Mouse (Mus musculus) neural tube, embryonic 11.5 days (tissue): ENCODE results near the gene Slc44a2. TPM values are rescaled to one million over a fixed set of nuclear protein-coding genes. Genes with fewer than 3 reads are reported as not detected.

Source experiments
- ATAC-seq: fragments of 200-750 bp; cut with Nextera tagmentation; 2 replicates; pipeline ENCODE4 v1.8.0; 2017; ENCODE audit warnings: moderate number of reproducible peaks, mild to moderate bottlenecking, moderate TSS enrichment, moderate library complexity; ENCODE audit not compliant: insufficient read depth, low FRiP score, low TSS enrichment
- DNase-seq: peaks from one replicate; pipeline ENCODE4 v3.0.0-alpha.2; 2015; ENCODE audit warnings: low spot score
- H3K27ac ChIP-seq: fragments of 300-500 bp; sonication (generic); 2 replicates; pipeline ENCODE4 v1.5.1; 2014; ENCODE audit warnings: low read depth, mild to moderate bottlenecking, low read length
- H3K27me3 ChIP-seq: fragments of 300-500 bp; sonication (generic); 2 replicates; pipeline ENCODE4 v1.6.1; 2014; ENCODE audit warnings: mild to moderate bottlenecking, low read length, mixed read lengths; ENCODE audit not compliant: control insufficient read depth, insufficient read depth
- H3K36me3 ChIP-seq: fragments of 300-500 bp; sonication (generic); 2 replicates; pipeline ENCODE4 v1.6.1; 2014; ENCODE audit warnings: mild to moderate bottlenecking, low read length, moderate library complexity, mixed read lengths; ENCODE audit not compliant: control insufficient read depth, insufficient read depth
- H3K4me1 ChIP-seq: fragments of 300-500 bp; sonication (generic); 2 replicates; pipeline ENCODE4 v1.6.1; 2014; ENCODE audit warnings: low read length, mixed read lengths; ENCODE audit not compliant: control insufficient read depth, insufficient read depth
- H3K4me2 ChIP-seq: fragments of 300-500 bp; sonication (generic); 2 replicates; pipeline ENCODE4 v1.6.1; 2014; ENCODE audit warnings: low read depth, mild to moderate bottlenecking, moderate library complexity
- H3K4me3 ChIP-seq: fragments of 300-500 bp; sonication (generic); 2 replicates; pipeline ENCODE4 v1.5.1; 2014; ENCODE audit warnings: low read depth, low read length
- H3K9ac ChIP-seq: fragments of 300-500 bp; sonication (generic); 2 replicates; pipeline ENCODE4 v1.6.1; 2014; ENCODE audit warnings: mild to moderate bottlenecking, low read length
- H3K9me3 ChIP-seq: fragments of 300-500 bp; sonication (generic); 2 replicates; pipeline ENCODE4 v1.6.1; 2016; ENCODE audit warnings: low read length; ENCODE audit not compliant: control insufficient read depth
- WGBS: fragments of 180-500 bp; shearing (Covaris S2); extraction: QIAGEN DNeasy Blood & Tissue Kit; methylation state at CpG from one replicate; pipeline ENCODE4 v1.1.7; 2014; 5-methylcytosine and 5-hydroxymethylcytosine counted together
- polyA plus RNA-seq: library from polyadenylated mRNA; unstranded; fragments of >200 nt; fragmentation: Nextera tagmentation; extraction: Ambion mirVana; gene quantifications from 2 replicates; pipeline ENCODE4 v1.2.1, GENCODE M21; 2014

Slc44a2 gene
- polyA plus RNA-seq, result 79.1 and 81.5 TPM in 2 replicates

DNA sequence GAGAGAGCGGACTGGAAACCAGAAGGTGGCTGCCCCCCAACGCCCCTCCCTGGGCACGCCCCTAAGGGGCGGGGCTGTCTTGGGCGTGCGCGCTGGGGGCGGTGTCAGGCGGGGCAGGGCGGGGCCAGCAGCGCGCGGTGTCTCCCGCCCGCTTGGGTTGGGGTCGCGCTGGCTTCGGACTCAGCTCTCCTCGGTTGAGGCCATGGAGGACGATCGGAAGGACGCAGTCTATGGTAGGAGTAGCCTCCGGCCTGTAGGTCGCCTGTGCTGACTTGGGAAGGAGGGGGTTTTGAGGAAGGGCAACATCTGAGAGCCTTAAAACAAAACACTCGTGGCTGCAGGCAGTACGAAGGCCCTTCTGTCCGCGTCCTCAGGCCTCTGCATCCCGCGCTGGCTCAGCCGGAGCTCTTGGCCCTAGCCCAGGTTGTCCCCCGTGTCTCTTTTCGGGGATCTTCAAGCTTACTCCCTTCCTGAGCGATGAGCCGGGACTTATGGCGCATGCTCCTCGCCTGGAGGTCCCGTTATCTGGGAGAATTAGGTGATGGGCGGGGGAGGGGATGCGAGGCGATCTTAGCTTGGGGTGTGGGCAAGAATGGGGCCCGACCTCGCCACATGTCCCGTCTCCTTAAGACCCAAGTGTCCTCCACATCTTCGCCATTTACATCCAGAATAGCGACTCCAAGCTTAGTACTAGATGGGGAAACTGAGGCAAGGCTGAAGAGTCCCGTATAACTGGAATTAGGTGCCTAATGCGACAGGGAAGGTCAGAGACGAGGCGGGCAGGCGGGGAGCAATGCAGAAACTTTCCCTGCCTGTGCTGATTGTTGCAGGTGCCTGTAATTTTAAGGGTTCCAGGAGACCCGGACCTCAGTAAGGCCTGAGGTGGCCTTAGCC lies at the start of gene Slc44a2:
TSS of gene Slc44a2 (plus strand) at position 80 of the 894 bp plus-strand sequence.
- Histone ChIP-seq H3K4me1 (peaks cover 12% of the 10 kb centered on the region; the same call in 1 of the 2 replicates), H3K4me3 (peak within 1 kb of the TSS; percentile 75), H3K9ac (peak within 1 kb of the TSS; percentile 75), H3K9me3 (no peaks in the 10 kb centered on the region), H3K27me3 (no peaks in the 10 kb centered on the region), H3K36me3 (no peaks in the 10 kb centered on the region), H3K4me2 (peak within 1 kb of the TSS; percentile 94), H3K27ac (no peak within 1 kb of the TSS)
- WGBS, result under 1% methylated on average over 52 of the region's 52 CpGs
- DNase-seq (peak; percentile 95), ATAC-seq (peak; percentile 93)

DNA sequence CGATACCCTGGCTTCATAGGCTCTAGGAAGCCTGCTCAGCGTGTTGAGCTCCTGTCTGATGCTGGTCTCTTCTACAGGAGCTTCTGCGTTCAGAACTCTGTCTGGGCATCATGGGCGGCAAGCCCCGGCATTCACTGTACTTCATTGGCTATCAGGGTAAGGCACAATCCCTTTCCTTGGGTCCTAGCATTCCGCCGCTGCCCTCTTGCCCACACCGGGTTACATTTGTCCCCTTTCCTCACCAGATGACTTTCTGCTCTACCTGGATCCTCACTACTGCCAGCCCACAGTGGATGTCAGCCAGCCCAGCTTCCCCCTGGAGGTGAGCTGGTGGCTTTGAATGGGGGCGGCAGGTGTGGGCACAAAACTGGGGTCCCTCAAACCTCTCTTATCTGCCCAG lies 48.1 kb upstream of the Slc44a2 start:
- Histone ChIP-seq H3K27ac (no peak overlapping the region), H3K9me3 (no peaks in the 10 kb centered on the region), H3K9ac (no peak overlapping the region), H3K4me1 (no peaks in the 10 kb centered on the region), H3K27me3 (no peaks in the 10 kb centered on the region), H3K4me2 (no peak overlapping the region), H3K4me3 (no peak overlapping the region), H3K36me3 (peaks cover 37% of the 10 kb centered on the region)
- 92% methylated on average over 9 of the region's 9 CpGs for WGBS
- ATAC-seq (no peak), DNase-seq (no peak)

DNA sequence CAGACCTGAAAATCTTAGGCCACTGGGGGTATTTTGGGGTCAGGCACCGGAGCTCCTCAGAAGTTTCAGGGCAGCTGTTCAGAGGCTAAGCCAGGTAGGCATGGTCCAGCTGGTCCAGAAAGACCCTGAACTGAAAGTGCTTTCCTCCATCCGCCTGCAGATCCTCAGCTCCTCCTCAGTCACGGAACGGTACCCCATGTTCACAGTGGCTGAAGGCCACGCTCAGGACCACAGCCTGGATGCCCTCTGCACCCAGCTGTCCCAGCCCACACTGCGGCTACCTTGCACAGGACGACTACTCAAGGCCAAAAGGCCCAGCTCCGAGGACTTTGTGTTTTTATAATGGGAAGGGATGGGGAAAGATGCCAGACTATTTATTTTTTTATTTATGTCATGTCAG lies 47.4 kb upstream of the Slc44a2 start:
- no peak overlapping the region for H3K4me3 ChIP-seq
- DNase-seq, result no peak
- ATAC-seq, result no peak
- H3K27ac ChIP-seq, result no peak overlapping the region
- H3K9me3 ChIP-seq, result no peaks in the 10 kb centered on the region
- no peaks in the 10 kb centered on the region for H3K27me3 ChIP-seq
- H3K9ac ChIP-seq, result no peak overlapping the region
- H3K4me1 ChIP-seq, result no peaks in the 10 kb centered on the region
- peaks cover 42% of the 10 kb centered on the region for H3K36me3 ChIP-seq
- no peak overlapping the region for H3K4me2 ChIP-seq
- WGBS, result 89% methylated on average over 8 of the region's 8 CpGs

DNA sequence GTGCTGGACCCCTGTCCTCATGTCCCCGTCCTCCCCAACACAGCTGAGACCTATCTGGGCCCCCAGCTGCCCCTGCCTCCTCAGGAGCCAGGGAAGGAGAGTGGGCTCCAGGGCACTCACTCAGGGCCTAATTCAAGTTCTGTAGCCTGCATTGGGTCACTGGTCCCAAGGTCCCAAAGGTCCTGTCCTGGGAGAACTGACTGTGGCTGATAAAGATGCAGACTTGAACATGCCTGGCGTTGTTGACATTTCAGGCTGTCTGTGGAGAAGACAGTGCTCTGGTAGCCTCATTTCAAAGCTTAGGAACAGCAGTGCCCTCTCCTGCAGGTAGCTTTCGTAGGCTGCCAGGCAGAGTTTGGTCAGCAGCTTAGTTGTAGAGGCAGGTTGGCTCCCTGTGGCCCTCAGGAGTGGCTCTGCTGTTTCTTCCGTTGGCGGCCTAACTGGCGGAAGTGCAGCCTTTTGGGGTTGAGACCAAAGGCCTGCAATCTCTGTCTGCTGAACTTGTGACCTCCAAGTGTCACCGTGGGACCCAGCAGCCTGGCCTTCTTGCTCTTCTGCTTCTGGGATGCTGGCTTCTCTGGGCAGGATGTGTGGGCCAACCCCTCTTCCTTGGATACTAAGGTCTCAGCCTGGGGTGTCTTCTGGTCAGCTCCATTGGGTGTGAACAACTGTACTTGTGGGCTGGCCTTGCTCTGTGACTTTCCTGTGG lies 46.8 kb upstream of the Slc44a2 start:
- DNase-seq, result no peak
- no peaks in the 10 kb centered on the region for H3K27me3 ChIP-seq
- no peak for ATAC-seq
- H3K4me2 ChIP-seq, result no peak overlapping the region
- H3K36me3 ChIP-seq, result peaks cover 43% of the 10 kb centered on the region
- no peak overlapping the region for H3K27ac ChIP-seq
- H3K4me1 ChIP-seq, result no peaks in the 10 kb centered on the region
- no peaks in the 10 kb centered on the region for H3K9me3 ChIP-seq
- WGBS, result 84% methylated on average over 7 of the region's 7 CpGs
- H3K4me3 ChIP-seq, result no peak overlapping the region
- H3K9ac ChIP-seq, result no peak overlapping the region

DNA sequence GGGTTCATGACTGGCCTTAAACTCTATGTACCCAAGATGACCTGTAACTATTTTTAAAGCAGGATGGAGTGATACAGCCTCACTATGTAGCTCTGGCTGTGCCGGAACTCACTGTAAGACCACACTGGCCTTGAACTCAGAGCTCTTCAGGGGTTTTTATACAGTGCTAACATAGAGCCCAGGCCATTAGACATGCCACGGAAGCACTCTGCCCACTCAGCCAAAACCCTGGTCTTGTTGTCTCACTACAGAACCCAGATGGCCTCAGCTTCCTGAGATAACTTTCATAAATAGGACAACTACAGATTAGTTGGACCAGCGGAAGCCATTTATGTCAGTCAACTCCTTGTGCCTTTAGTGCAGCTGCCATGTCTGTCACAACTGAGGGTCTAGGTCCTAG lies 46.2 kb upstream of the Slc44a2 start:
- ATAC-seq (no peak), DNase-seq (no peak)
- H3K9me3 ChIP-seq, result no peaks in the 10 kb centered on the region
- 98% methylated on average over 3 of the region's 3 CpGs for WGBS
- H3K27me3 ChIP-seq, result no peaks in the 10 kb centered on the region
- H3K4me3 ChIP-seq, result no peak overlapping the region
- no peak overlapping the region for H3K9ac ChIP-seq
- no peak overlapping the region for H3K4me2 ChIP-seq
- H3K36me3 ChIP-seq, result peaks cover 46% of the 10 kb centered on the region
- no peaks in the 10 kb centered on the region for H3K4me1 ChIP-seq
- H3K27ac ChIP-seq, result no peak overlapping the region

DNA sequence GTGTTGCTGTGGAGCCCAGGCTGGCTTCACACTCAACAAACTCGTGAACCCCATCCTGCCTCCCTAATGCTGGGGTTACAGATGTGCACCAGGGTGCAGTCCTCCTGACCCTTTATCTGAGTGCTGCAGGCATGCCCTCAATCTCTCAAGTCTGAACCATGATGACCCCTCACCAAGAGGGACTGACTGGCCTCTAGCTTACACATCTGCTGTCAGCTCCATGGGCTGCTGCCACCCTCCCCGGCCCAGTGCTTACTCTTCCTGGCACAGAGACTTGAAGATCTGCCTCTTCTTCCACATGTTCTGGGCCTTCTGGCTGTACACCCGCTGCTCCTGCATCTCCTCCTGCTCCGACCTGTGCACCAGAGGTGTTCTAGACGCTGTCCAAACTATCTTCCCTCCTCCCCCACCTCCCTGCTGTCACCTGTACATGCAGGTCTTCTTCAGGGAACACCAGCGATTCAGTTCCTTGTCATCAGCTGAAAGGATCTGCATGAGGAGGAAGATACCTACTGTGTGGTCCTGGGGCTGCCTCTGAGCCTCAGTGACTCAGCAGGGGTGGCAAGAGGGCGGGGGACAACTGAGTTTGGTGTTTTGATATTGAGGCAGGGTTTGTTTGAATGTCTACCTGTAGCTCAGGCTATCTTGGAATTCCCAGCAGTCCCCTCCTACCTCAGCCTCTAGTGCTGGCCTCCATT lies 45.3 kb upstream of the Slc44a2 start:
- Histone ChIP-seq H3K4me2 (no peak overlapping the region), H3K36me3 (peaks cover 49% of the 10 kb centered on the region), H3K27me3 (no peaks in the 10 kb centered on the region), H3K4me1 (no peaks in the 10 kb centered on the region), H3K9me3 (no peaks in the 10 kb centered on the region), H3K9ac (no peak overlapping the region), H3K4me3 (no peak overlapping the region), H3K27ac (no peak overlapping the region)
- no peak for ATAC-seq
- no peak for DNase-seq
- WGBS, result 90% methylated on average over 7 of the region's 7 CpGs

DNA sequence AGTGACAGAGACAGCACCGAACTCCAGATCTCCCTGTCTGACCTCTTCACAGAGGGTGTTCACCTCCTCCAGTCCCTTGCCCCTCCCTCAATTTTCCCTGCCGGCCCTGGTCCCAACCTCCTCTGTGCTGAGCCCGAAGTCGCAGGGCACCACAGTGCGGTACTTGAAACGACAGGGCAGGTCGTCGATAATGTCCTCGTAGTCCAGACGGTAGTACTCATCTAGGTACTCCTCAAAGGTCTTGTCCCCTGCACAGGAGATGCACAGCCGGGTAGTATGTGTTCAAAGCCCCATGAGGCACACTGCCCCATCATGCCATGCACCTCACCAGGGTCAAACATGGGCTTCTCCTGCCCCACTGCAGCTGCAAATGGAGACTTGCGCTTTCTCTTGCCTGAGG lies 44.8 kb upstream of the Slc44a2 start:
- Histone ChIP-seq H3K9me3 (no peaks in the 10 kb centered on the region), H3K4me1 (no peaks in the 10 kb centered on the region), H3K4me3 (no peak overlapping the region), H3K27me3 (no peaks in the 10 kb centered on the region), H3K27ac (no peak overlapping the region), H3K36me3 (peaks cover 44% of the 10 kb centered on the region), H3K4me2 (no peak overlapping the region), H3K9ac (no peak overlapping the region)
- no peak for ATAC-seq
- WGBS, result 93% methylated on average over 12 of the region's 12 CpGs
- DNase-seq, result no peak

DNA sequence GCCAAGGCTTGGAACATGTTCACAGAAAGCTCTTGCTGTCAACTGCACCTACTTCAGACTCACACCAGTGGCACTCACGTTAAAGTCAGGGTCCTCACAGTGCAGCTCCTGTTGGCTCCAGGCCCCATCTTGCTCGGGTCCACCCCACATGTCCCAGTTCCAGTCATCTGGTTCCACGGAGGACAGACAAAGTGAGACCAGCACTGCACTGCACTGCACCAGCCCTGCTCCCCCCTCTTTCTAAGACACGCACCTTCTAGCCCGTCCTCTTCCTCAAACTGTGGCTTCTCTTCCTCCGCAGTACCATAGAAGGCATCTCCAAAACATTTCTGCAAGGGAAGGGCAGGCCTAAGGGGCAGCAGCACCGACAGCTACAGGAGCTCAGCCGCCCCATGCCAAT lies 44.2 kb upstream of the Slc44a2 start:
- no peaks in the 10 kb centered on the region for H3K27me3 ChIP-seq
- no peaks in the 10 kb centered on the region for H3K9me3 ChIP-seq
- H3K4me1 ChIP-seq, result no peaks in the 10 kb centered on the region
- DNase-seq, result no peak
- no peak overlapping the region for H3K9ac ChIP-seq
- no peak overlapping the region for H3K4me2 ChIP-seq
- 92% methylated on average over 8 of the region's 8 CpGs for WGBS
- no peak for ATAC-seq
- H3K27ac ChIP-seq, result no peak overlapping the region
- peaks cover 44% of the 10 kb centered on the region for H3K36me3 ChIP-seq
- H3K4me3 ChIP-seq, result no peak overlapping the region
